Mouse (Mus musculus) ovary, postnatal 36 days (tissue): ENCODE data around the gene Tdrkh.

Experiments used
- DNase-seq: peaks from one replicate; pipeline ENCODE4 v3.0.0; 2022; ENCODE audit warnings: low spot score, mixed read lengths

The Tdrkh gene

GRCm38 (mm10) chr3:94463926-94464578, 51.0 kb downstream of the Tdrkh start:
- no peak for DNase-seq

GRCm38 (mm10) chr3:94465632-94466430, 52.8 kb downstream of the Tdrkh start:
- DNase-seq, result no peak

- DNase-seq, result no peak
These were observed 55.9 kb downstream of the Tdrkh start for GRCm38 (mm10) chr3:94468931-94469330.

GRCm38 (mm10) chr3:94472447-94473114, 59.5 kb downstream of the Tdrkh start:
- DNase-seq, result peak; percentile 36

- DNase-seq, result no peak
These were observed 60.0 kb downstream of the Tdrkh start for GRCm38 (mm10) chr3:94473115-94473505.

GRCm38 (mm10) chr3:94473567-94474232, 60.6 kb downstream of the Tdrkh start:
- DNase-seq, result no peak

GRCm38 (mm10) chr3:94476301-94477035, 63.4 kb downstream of the Tdrkh start:
- DNase-seq, result no peak

GRCm38 (mm10) chr3:94477444-94477843, 64.4 kb downstream of the Tdrkh start:
- DNase-seq, result no peak

- DNase-seq, result no peak
These were observed 64.9 kb downstream of the Tdrkh start, which contains the start of gene Celf3 for GRCm38 (mm10) chr3:94477981-94478422. Celf3 (plus strand) TSS chr3:94478295.

GRCm38 (mm10) chr3:94478591-94479169, 65.6 kb downstream of the Tdrkh start:
- DNase-seq, result no peak

- peak; percentile 39 for DNase-seq
These were observed 66.5 kb downstream of the Tdrkh start for GRCm38 (mm10) chr3:94479564-94479963.

GRCm38 (mm10) chr3:94480291-94480884, 67.3 kb downstream of the Tdrkh start, which contains the start of gene Riiad1:
Riiad1 (minus strand) TSS chr3:94480341.
- no peak for DNase-seq

GRCm38 (mm10) chr3:94481429-94481828, 68.4 kb downstream of the Tdrkh start:
- no peak for DNase-seq

- no peak for DNase-seq
These were observed 69.8 kb downstream of the Tdrkh start for GRCm38 (mm10) chr3:94482764-94483385.

- no peak for DNase-seq
These were observed 70.8 kb downstream of the Tdrkh start for GRCm38 (mm10) chr3:94483790-94484439.
